ENCODE assay signal across 15 mouse cellular contexts in the genomic region with DNA sequence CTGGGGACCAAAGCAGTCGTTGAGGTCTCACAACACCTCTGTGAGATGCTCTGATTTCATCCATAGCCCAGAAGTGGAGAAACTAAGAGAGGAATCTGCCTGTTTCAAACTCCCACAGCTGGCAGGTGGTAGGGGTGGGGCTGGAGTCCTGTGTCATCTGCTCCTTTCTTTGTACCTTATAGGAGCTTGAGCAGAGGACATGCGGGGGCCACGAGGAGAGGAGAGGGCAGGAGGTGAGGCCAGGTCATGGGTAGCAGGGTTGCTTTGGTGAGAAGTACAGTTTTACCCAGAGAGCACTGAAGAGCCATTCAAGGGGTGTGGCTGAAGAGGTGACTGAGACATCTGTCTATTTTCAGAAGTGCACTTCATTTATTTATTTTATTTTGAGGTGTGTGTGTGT.
"Had no signal": no experiment of that assay in that cellular context is flagged by ENCODE, and none has a peak within 500 bp of the region (broad histone marks: within the 10 kb centered on the region; RNA-seq: fewer than 3 reads in every experiment).

No protein-coding gene starts in this region.

- H3K27ac ChIP-seq: intestine, embryonic 15.5 days; kidney, embryonic 15.5 days; liver, embryonic 13.5 days; macrophage; midbrain, embryonic 13.5 days had no signal

- ATAC-seq: intestine, embryonic 15.5 days; midbrain, embryonic 13.5 days; midbrain, embryonic 16.5 days had no signal

- H3K4me2 ChIP-seq: intestine, embryonic 15.5 days; kidney, embryonic 15.5 days; liver, embryonic 13.5 days; midbrain, embryonic 13.5 days had no signal

- H3K4me3 ChIP-seq: intestine, embryonic 15.5 days; kidney, embryonic 15.5 days; liver, embryonic 13.5 days; midbrain, embryonic 13.5 days had no signal

- H3K27me3 ChIP-seq: intestine, embryonic 15.5 days; kidney, embryonic 15.5 days; liver, embryonic 13.5 days; midbrain, embryonic 13.5 days had no signal

- H3K9ac ChIP-seq: intestine, embryonic 15.5 days; kidney, embryonic 15.5 days; liver, embryonic 13.5 days; midbrain, embryonic 13.5 days had no signal

- DNase-seq: kidney, adult 11 months; kidney, adult 8-10 months; kidney, postnatal 10 days; kidney, postnatal 36 days; left cerebral cortex, postnatal 4 days; liver, embryonic 13.5 days; lung, adult 2 months; lung, postnatal 14 days; right cerebral cortex, postnatal 25 days; spleen, adult 18-20 months had no signal

- H3K36me3 ChIP-seq: intestine, embryonic 15.5 days; kidney, embryonic 15.5 days; liver, embryonic 13.5 days; midbrain, embryonic 13.5 days had no signal

- H3K9me3 ChIP-seq: intestine, embryonic 15.5 days; kidney, embryonic 15.5 days; liver, embryonic 13.5 days; midbrain, embryonic 13.5 days had no signal
